Mouse (Mus musculus): ENCODE measurements around the gene Cemip.

- TF ChIP-seq POLR2A (IDR thresholded peaks at IDR 0.05; ENCODE audit: control insufficient read depth, low read depth, low read length) (no peak), CTCF (IDR thresholded peaks at IDR 0.05; ENCODE audit: control insufficient read depth, insufficient read depth, insufficient replicate concordance, low read depth, low read length) (no peak)
Measured at GRCm38 (mm10) chr7:84120142-84120760, 33.9 kb upstream of the Cemip start.
